Mouse (Mus musculus): ENCODE results near the gene Degs1. TPM values are rescaled to one million over a fixed set of nuclear protein-coding genes. Genes with fewer than 3 reads are reported as not detected.

Degs1 gene
- 100 to 1,000 TPM; 195 to 231 TPM for total RNA-seq (2023)

DNA sequence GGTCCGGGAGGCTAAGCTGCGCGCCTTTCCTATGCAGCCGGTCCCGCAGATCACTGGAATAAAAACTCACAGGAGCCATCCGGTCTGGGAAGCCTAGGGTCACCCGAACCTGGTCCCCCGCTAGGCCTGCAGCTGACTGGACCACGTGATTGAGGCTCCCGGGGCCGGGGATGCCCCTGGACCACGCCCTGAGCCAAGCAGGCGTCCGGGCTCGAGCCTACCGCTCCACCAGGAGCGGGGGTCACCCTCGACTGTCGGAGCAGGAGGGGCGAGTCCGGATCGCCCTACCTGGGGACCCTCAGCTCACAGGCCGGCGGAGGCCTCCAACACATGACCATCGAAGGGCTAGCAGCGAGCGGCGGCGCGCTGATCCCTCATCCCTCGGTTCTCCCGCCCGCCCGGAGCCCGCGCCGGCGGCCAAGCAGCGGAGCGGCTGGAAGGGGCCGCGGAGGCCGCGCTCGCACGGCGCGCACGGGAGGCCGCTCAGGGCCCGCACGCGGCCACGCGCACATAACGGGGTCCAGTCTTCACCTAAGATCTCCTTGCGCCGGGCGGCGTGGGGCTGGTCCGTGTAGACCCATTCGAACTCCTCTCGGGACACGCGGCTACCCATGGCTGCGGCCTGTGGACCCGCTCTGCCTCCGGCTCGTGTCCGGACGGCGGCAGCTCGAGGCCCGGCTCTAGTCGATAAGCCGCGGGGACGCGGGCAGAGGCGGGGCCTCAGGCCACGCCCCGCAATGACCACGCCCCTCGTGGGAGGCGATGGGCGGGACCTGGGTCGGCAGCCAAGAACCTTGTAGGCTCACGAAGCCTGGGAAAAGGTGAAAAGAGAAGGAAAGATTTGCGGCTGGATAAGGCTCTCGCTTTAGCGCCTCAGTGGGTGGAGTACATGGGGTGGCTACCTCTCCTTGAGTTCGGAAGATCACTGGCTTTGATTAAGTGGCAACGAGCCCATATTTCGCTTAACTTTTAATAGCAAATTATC, at the start of gene Degs1:
Gene Degs1, minus strand, starts transcription at position 714 of the 985 bp plus-strand sequence.

Other genes starting within 250 kb of the Degs1 start
- 10 to 100 TPM; 43.9 to 48.0 TPM for gene Srp9, start 158.1 kb downstream of the Degs1 start, total RNA-seq (2023)
- gene Vmn1r1, start 118.3 kb downstream of the Degs1 start, total RNA-seq (2023) = not detected
- 10 to 100 TPM; 32.8 to 33.4 TPM for gene Fbxo28, start 58.8 kb upstream of the Degs1 start, total RNA-seq (2023)
- gene Trp53bp2, start 126.4 kb upstream of the Degs1 start, total RNA-seq (2023) = 10 to 100 TPM; 17.1 to 21.5 TPM
- gene Capn2, start 234.8 kb upstream of the Degs1 start, total RNA-seq (2023) = 10 to 100 TPM; 53.2 to 83.6 TPM

Data from neutrophil, adult 59 days (primary cell).